Mouse (Mus musculus): Measurements from ENCODE around the gene Tanc2. TPM values are rescaled to one million over a fixed set of nuclear protein-coding genes. Genes with fewer than 3 reads are reported as not detected.

Tanc2 gene
- 10 to 100 TPM; 59.6 to 61.4 TPM for total RNA-seq (2021)

DNA sequence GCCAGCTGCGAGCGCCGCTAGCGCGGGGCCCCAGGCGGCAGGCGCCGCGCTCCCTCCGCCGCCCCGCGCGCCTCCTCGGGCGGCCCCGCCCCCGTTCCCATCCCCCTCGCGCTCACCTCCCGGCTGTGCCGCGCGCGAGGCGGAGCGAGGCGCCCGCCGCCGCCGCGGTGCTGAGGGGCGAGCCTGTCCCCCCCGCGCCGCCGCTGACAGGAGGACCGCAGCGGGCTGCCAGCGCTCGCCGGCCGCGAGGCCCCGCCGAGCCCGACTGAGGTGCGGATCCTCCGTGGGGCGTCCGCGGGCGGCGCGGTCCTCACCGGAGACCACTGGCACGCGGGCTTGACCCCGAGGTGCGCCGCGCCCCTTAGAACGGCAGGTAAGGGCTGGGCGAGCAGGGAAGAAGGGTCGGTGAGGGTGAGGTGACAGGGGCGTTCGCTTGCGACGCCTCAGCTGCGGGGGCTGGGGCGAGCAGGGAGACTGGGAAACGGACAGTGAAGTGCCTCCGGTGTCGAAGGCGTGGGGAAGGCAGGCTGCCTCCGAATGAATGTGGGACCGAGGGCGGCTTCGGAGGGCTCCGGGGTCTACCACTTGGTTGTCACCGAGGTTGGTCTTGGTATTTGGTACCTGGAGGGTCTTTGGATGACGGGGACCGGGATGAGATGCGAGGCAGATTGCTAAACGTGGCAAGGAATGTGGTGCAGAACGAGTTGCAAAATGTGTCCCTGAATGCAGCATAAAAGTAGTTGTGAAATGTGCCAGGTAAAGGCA lies at the start of gene Tanc2:
Gene Tanc2, plus strand, starts transcription at position 110 of the 765 bp plus-strand sequence.
- peak; percentile 67 for DNase-seq

DNA sequence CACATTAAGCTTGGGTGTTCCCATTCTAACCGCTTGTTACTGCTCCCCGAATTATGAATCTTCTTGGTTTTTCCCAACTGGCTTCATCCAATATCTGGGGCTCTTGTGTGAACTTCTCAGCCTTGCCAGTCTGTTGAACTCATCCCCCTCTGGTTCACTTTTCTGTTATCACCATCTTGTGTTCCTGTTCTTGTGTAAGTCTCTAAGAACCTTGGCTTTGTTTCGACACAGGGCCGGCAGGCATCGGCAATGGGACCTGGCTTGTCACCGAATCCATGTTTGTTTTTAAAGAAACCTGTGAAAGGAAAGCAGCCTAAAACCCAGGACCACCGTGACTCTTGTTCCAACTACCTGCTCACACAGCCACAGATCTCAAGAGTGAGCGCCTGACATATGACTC lies 49.0 kb upstream of the Tanc2 start:
- no peak for DNase-seq

DNA sequence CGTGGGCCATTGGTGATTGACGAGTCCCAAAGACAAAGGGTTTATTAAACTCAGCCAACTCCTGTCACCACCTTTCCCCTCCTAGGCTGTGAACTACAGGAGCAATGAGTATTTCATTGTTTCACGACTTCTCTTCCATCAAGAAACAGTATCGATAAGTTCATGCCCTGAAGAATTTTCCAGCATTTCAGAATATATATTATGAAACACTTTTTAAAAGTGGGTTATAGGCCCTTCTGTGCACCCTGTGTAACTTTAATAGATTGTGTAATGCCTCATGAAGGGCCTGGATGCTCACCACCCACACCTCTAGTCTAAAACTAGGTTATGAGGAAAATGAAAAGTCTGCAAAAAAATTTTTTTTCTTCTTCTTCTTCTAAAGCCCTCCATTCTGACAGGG lies 48.4 kb upstream of the Tanc2 start:
- DNase-seq, result no peak

GRCm38 (mm10) chr11:105542129-105542528 lies 47.7 kb upstream of the Tanc2 start:
- DNase-seq, result no peak

GRCm38 (mm10) chr11:105545801-105546200 lies 44.0 kb upstream of the Tanc2 start:
- no peak for DNase-seq

DNA sequence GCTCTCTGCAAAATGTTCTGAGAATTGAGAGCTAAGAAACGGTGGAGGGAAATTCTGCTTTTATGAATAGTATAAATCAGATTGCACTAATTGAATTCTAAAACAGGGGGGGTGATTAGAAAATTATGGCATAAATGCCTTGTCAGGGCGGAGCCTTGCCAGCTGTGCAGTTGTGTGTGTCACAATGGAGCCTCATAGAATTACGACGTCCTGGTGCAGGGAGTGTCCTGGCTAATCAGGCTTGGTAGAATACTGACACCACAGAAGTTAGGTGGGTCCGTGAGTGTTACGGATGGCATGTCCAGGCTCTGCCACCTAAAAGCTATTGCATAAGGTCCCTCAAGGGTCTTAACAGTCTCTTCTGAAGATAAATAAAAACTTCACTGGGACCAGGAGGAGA lies 43.4 kb upstream of the Tanc2 start:
- no peak for DNase-seq

DNA sequence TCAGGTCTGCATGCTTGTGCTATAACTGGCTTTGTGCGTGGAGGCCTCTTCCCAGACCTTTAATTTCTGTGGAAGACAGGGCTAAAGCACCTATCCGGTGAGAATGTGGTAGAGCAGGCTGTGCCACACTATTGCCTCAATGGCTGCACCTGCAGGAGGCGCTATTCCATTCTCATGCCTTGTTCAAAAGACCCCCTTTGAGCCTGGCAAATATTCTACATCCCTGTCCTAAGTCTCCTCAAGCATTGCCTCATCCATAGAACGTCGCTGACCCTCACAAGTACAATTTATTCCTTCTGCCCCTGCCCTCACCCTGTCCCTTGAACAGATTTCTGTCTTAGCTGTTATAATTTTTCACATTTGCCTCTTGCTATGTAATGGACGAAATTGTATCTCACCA lies 41.4 kb upstream of the Tanc2 start:
- DNase-seq, result no peak

- peak; percentile 39 for DNase-seq
Observed at GRCm38 (mm10) chr11:105549164-105550121, 40.3 kb upstream of the Tanc2 start.

DNA sequence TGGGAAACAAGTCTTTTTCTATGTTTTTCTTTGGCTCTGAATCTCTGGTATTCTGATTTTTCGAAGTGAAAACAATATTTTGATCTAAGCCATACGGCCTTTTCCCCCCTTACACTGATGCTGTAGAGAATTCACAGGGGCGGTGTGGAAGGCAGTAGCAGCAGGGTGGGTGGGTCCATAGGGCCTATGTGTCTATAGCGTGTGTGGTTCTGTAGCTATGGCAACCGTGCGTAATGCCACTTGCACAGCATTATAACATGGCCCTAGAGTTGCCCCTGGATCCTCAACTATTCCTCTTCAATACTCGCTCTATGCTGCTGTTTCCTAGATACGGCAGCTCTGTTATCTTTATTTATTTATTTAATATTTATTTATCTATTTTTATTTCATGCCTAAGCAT lies 32.5 kb upstream of the Tanc2 start:
- no peak for DNase-seq

DNA sequence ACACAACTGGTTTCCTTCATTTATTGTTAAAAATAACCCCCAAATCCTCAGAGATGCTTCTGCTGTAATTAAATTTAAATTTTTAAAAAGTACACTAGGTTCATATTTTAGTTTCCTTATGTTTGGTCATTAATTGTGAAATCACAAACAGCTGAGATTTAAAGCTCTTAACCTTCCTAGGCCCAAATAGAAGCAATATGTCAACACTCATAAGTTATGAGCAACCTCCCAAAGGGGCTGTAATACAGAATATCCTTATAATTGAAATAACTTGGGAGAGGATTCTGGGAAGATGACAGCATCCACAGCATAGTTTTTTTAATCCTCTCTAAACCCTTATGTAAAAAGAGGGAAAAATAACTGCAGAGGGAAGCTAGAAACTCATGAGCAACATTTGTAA lies 31.7 kb upstream of the Tanc2 start:
- DNase-seq, result no peak

- no peak for DNase-seq
Observed at GRCm38 (mm10) chr11:105558803-105559505, 30.8 kb upstream of the Tanc2 start.

DNA sequence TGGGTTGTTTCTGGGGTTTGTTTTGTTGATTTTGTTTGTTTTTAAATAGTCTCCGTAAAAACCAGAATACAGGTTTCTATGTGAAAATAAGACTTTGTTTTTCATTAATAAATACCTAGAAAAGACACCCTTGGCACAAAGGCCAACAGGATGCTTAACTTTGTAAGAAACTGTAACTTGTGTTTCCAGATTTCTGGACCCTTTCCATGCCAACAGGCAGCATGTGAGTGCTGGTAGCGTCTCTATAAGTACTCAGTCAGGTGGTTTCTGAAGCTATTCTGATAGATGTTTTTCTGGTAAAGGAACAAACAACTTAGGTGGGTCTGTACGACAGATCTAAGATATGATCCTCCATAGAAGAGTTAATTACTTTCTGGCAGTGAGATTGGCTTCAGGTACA lies 26.2 kb upstream of the Tanc2 start:
- no peak for DNase-seq

- DNase-seq, result no peak
Observed at GRCm38 (mm10) chr11:105567221-105567641, 22.6 kb upstream of the Tanc2 start.

GRCm38 (mm10) chr11:105571996-105572395 lies 17.8 kb upstream of the Tanc2 start:
- DNase-seq, result no peak

DNA sequence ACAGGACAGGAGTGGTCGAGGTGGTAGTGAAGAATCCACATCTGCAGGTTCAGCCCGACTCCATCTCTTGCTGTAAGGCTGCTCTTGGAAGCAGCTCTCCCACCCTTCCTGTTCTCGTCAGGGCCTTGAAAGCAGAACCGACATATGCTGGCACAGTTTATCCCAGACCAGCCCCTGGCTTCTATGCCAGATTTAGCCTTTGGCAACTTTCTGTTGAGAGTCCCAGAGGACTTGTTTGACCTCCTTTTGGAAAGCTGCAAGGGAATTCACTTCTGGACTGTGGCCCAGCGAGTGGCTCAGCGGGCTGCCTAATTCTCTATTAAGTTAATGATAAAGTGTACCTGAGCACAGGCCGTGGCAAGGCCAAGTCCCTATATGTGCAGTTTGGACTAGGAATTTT lies 15.5 kb upstream of the Tanc2 start:
- DNase-seq, result peak; percentile 71

DNA sequence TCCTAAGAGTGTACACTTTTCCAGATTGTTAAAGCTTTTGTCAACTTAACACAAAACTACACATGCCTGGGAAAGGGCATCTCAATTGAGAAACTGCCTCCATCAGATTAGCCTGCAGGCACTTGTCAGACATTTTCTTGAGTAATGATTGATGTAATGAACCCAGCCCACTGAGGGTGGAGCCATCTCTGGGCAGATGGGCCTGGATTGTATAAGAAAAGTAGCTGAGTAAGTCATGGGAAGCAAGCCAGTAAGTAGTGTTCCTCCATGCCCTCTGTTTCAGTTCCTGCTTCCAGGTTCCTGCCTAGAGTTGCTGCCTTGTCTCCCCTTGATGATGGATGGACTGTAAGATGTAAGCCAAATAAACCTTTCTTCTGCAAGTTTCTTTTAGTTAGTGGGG lies 12.6 kb upstream of the Tanc2 start:
- DNase-seq, result no peak

GRCm38 (mm10) chr11:105582020-105582419 lies 7.8 kb upstream of the Tanc2 start:
- DNase-seq, result no peak

- DNase-seq, result peak; percentile 92
Observed at GRCm38 (mm10) chr11:105589231-105589876, 432 bp upstream of the Tanc2 start.

GRCm38 (mm10) chr11:105591905-105592304 lies 2.1 kb downstream of the Tanc2 start:
- peak; percentile 39 for DNase-seq

DNA sequence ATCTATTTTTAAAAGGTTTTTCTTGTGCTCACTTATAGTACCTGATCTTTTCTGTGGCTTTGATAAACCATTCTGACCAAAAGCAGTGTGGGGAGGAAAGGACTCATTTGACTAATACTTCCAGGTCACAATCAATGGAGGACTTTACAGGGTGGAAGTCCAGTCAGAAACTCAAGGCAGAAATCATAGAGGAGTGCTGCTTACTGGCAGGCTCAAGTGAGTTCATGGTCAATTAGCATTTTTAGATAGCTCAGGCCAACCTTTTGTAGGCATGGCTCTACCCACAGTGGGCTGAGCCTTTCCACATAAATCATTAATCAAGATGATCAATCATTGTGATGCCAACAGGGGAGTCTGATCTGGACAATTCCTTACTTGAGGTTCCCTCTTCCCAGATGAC lies 12.4 kb downstream of the Tanc2 start:
- no peak for DNase-seq

GRCm38 (mm10) chr11:105626201-105626600 lies 36.4 kb downstream of the Tanc2 start:
- DNase-seq, result no peak

GRCm38 (mm10) chr11:105643995-105644394 lies 54.2 kb downstream of the Tanc2 start:
- no peak for DNase-seq
